Mouse (Mus musculus): ENCODE data around the gene Pilrb1. TPM values are rescaled to one million over a fixed set of nuclear protein-coding genes. Genes with fewer than 3 reads are reported as not detected.
"Not testable (repeated sequence)": the region's sequence is repeated elsewhere in the genome, so short reads cannot be mapped to it uniquely, and the experiment has no call there.

Gene Pilrb1
- polyA plus RNA-seq, 1 experiment from 2014 or later: not detected

GRCm38 (mm10) chr5:137835966-137836520 is 21.9 kb downstream of the Pilrb1 start, which contains the start of gene Pilra:
Pilra (minus strand) TSS chr5:137836281.
- not testable (repeated sequence) for H3K27ac ChIP-seq (ENCODE audit: low read depth, low read length); H3K36me3 ChIP-seq (ENCODE audit: control insufficient read depth, insufficient read depth, low read length); H3K4me3 ChIP-seq (ENCODE audit: low read length); H3K4me2 ChIP-seq (ENCODE audit: low read length); H3K9ac ChIP-seq (ENCODE audit: low read depth, low read length); ATAC-seq; H3K4me1 ChIP-seq (ENCODE audit: control insufficient read depth, insufficient read depth, low read depth, low read length); H3K9me3 ChIP-seq (ENCODE audit: control insufficient read depth, low read length); H3K27me3 ChIP-seq (replicated peaks; ENCODE audit: control insufficient read depth, insufficient read depth, low read length)
- WGBS: 78% methylated on average over 1 of the region's 2 CpGs

- ATAC-seq: no peak
- Histone ChIP-seq H3K4me2 (ENCODE audit: low read length) (no peak overlapping the region), H3K4me1 (ENCODE audit: control insufficient read depth, insufficient read depth, low read depth, low read length) (no peaks in the 10 kb centered on the region)
These were observed 24.4 kb downstream of the Pilrb1 start for GRCm38 (mm10) chr5:137833500-137833899.

DNA sequence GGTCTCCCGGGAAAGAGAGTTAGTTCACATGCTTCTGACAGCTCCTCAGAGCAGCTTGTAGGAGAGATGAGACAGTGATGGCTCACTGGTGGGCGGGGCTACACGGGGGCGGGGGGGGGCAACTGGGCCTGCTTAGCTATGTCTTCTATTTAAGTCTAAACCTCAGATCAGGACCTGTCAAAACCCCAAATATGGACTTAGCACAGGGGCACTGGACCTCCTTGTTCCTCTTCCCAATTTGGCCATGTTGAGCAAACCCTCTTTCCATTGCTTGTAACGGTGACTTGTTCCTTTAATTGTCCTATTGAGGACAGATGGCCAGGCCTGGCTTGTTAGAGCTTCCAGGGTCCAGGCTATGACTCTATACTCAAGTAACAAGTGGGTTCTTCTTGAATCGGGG is 26.4 kb downstream of the Pilrb1 start:
- 83% methylated on average over 6 of the region's 6 CpGs for WGBS
- Histone ChIP-seq H3K36me3 (ENCODE audit: control insufficient read depth, insufficient read depth, low read length) (no peaks in the 10 kb centered on the region), H3K27me3 (replicated peaks; ENCODE audit: control insufficient read depth, insufficient read depth, low read length) (no peaks in the 10 kb centered on the region), H3K9ac (ENCODE audit: low read depth, low read length) (no peak overlapping the region), H3K4me3 (ENCODE audit: low read length) (no peak overlapping the region), H3K4me2 (ENCODE audit: low read length) (no peak overlapping the region), H3K9me3 (ENCODE audit: control insufficient read depth, low read length) (no peaks in the 10 kb centered on the region), H3K27ac (ENCODE audit: low read depth, low read length) (no peak overlapping the region), H3K4me1 (ENCODE audit: control insufficient read depth, insufficient read depth, low read depth, low read length) (no peaks in the 10 kb centered on the region)
- ATAC-seq: no peak

More at GRCm38 (mm10) chr5:137833500-137833899, 24.4 kb downstream of the Pilrb1 start:
- no peak overlapping the region for H3K4me3 ChIP-seq (ENCODE audit: low read length)
- no peak overlapping the region for H3K27ac ChIP-seq (ENCODE audit: low read depth, low read length)
- no peaks in the 10 kb centered on the region for H3K36me3 ChIP-seq (ENCODE audit: control insufficient read depth, insufficient read depth, low read length)
- no peaks in the 10 kb centered on the region for H3K9me3 ChIP-seq (ENCODE audit: control insufficient read depth, low read length)
- H3K9ac ChIP-seq (ENCODE audit: low read depth, low read length): no peak overlapping the region
- 70% methylated on average over 4 of the region's 4 CpGs for WGBS
- no peaks in the 10 kb centered on the region for H3K27me3 ChIP-seq (replicated peaks; ENCODE audit: control insufficient read depth, insufficient read depth, low read length)

- Histone ChIP-seq H3K36me3 (ENCODE audit: control insufficient read depth, insufficient read depth, low read length) (no peaks in the 10 kb centered on the region), H3K9me3 (ENCODE audit: control insufficient read depth, low read length) (no peaks in the 10 kb centered on the region), H3K9ac (ENCODE audit: low read depth, low read length) (no peak overlapping the region), H3K27me3 (replicated peaks; ENCODE audit: control insufficient read depth, insufficient read depth, low read length) (no peaks in the 10 kb centered on the region), H3K4me3 (ENCODE audit: low read length) (no peak overlapping the region), H3K4me2 (ENCODE audit: low read length) (no peak overlapping the region), H3K27ac (ENCODE audit: low read depth, low read length) (no peak overlapping the region), H3K4me1 (ENCODE audit: control insufficient read depth, insufficient read depth, low read depth, low read length) (no peaks in the 10 kb centered on the region)
- 90% methylated on average over 4 of the region's 4 CpGs for WGBS
- ATAC-seq: no peak
These were observed 26.8 kb downstream of the Pilrb1 start for GRCm38 (mm10) chr5:137831106-137831505.

DNA sequence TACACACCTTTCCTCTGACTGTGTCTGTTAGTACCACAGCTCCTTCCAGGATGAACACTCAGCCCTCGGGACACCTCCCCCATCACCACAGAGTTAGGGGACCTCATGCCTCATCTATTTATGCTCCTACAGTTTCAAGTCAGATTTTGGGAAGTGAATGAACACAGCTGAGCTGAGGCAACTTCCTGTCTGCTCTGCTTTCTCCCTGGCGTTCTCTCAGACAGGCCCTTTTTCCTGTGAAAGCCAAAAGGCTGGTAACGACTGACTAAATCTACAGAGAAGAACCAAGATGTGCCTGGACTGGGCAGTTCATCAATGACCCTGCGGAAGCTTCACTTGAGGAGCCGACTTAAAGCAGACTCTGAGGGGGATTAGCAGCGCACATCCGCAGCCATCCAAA is 27.7 kb downstream of the Pilrb1 start:
- Histone ChIP-seq H3K36me3 (ENCODE audit: control insufficient read depth, insufficient read depth, low read length) (no peaks in the 10 kb centered on the region), H3K4me1 (ENCODE audit: control insufficient read depth, insufficient read depth, low read depth, low read length) (no peaks in the 10 kb centered on the region), H3K9ac (ENCODE audit: low read depth, low read length) (no peak overlapping the region), H3K4me3 (ENCODE audit: low read length) (no peak overlapping the region), H3K27me3 (replicated peaks; ENCODE audit: control insufficient read depth, insufficient read depth, low read length) (no peaks in the 10 kb centered on the region), H3K27ac (ENCODE audit: low read depth, low read length) (no peak overlapping the region), H3K4me2 (ENCODE audit: low read length) (no peak overlapping the region), H3K9me3 (ENCODE audit: control insufficient read depth, low read length) (no peaks in the 10 kb centered on the region)
- WGBS: 86% methylated on average over 7 of the region's 7 CpGs
- no peak for ATAC-seq

DNA sequence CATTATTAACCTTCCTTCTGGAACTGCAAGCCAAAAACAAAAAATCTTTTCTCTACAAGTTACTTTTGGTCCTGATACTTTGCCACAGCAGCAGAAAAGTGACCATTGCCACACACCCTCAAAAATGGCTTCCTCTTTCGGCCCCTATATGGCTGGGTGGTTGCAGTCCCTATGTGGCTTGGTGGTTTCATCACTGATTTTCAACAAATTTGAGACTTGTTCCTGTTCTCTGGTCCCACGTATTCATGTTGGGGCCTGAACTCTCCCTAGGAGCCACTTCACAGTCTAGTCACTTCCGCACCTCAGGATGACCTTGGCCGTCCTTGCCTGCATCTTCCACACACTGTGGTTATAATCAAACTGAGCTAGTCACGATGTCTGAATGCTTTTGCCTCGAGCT is 29.2 kb downstream of the Pilrb1 start:
- H3K9me3 ChIP-seq (ENCODE audit: control insufficient read depth, low read length): no peaks in the 10 kb centered on the region
- ATAC-seq: no peak
- no peak overlapping the region for H3K9ac ChIP-seq (ENCODE audit: low read depth, low read length)
- H3K4me1 ChIP-seq (ENCODE audit: control insufficient read depth, insufficient read depth, low read depth, low read length): no peaks in the 10 kb centered on the region
- no peak overlapping the region for H3K4me2 ChIP-seq (ENCODE audit: low read length)
- H3K36me3 ChIP-seq (ENCODE audit: control insufficient read depth, insufficient read depth, low read length): no peaks in the 10 kb centered on the region
- H3K4me3 ChIP-seq (ENCODE audit: low read length): no peak overlapping the region
- no peaks in the 10 kb centered on the region for H3K27me3 ChIP-seq (replicated peaks; ENCODE audit: control insufficient read depth, insufficient read depth, low read length)
- WGBS: 87% methylated on average over 6 of the region's 6 CpGs
- H3K27ac ChIP-seq (ENCODE audit: low read depth, low read length): no peak overlapping the region

DNA sequence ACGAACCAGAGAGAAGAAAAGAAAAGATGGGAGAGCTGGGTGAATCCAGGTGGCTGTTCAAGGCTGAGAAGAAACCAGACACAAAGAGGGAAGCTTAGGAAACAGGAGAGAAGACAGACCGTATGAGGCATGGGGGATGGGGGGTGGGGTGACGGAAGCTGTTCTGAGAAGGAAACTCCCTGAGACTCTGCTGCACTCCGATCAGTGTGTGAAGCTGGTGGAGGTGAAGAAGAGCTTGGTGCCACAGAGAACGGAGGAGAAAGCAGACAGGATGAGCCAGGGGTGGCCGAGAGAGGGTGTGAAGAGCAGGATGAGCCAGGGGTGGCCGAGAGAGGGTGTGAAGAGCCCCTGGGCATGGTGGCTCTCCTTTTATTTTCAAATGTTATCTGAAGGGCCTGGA is 31.5 kb downstream of the Pilrb1 start:
- H3K9ac ChIP-seq (ENCODE audit: low read depth, low read length): no peak overlapping the region
- 78% methylated on average over 7 of the region's 7 CpGs for WGBS
- no peak overlapping the region for H3K4me3 ChIP-seq (ENCODE audit: low read length)
- H3K27ac ChIP-seq (ENCODE audit: low read depth, low read length): no peak overlapping the region
- H3K4me2 ChIP-seq (ENCODE audit: low read length): no peak overlapping the region
- H3K36me3 ChIP-seq (ENCODE audit: control insufficient read depth, insufficient read depth, low read length): no peaks in the 10 kb centered on the region
- no peaks in the 10 kb centered on the region for H3K27me3 ChIP-seq (replicated peaks; ENCODE audit: control insufficient read depth, insufficient read depth, low read length)
- no peaks in the 10 kb centered on the region for H3K9me3 ChIP-seq (ENCODE audit: control insufficient read depth, low read length)
- ATAC-seq: no peak
- no peaks in the 10 kb centered on the region for H3K4me1 ChIP-seq (ENCODE audit: control insufficient read depth, insufficient read depth, low read depth, low read length)

- H3K4me2 ChIP-seq (ENCODE audit: low read length): no peak overlapping the region
- WGBS: 92% methylated on average over 2 of the region's 2 CpGs
- no peak for ATAC-seq
These were observed 31.9 kb downstream of the Pilrb1 start for GRCm38 (mm10) chr5:137825971-137826370.

DNA sequence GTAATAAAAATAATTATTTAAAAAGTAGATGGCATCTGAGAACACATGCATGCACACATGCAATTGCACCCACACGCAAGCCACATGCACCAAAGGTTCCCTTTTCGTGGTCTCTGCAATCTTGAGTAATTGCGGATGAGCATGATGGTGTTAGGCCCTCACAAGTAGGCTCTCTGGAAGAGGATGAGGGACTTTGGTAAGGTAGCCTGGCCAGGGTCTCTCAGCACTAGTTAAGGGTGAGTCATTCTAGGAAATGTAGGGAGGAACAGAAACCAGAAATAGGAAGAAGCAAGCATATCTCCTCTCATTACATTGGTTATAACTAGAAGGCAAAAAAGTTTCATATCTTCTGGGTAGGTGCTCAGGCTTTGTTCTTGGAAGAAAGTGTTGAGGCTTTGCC is 32.9 kb downstream of the Pilrb1 start:
- Histone ChIP-seq H3K4me2 (ENCODE audit: low read length) (no peak overlapping the region), H3K4me1 (ENCODE audit: control insufficient read depth, insufficient read depth, low read depth, low read length) (no peaks in the 10 kb centered on the region), H3K36me3 (ENCODE audit: control insufficient read depth, insufficient read depth, low read length) (no peaks in the 10 kb centered on the region), H3K4me3 (ENCODE audit: low read length) (no peak overlapping the region), H3K9ac (ENCODE audit: low read depth, low read length) (no peak overlapping the region), H3K9me3 (ENCODE audit: control insufficient read depth, low read length) (no peaks in the 10 kb centered on the region), H3K27ac (ENCODE audit: low read depth, low read length) (no peak overlapping the region), H3K27me3 (replicated peaks; ENCODE audit: control insufficient read depth, insufficient read depth, low read length) (no peaks in the 10 kb centered on the region)
- 87% methylated on average over 3 of the region's 3 CpGs for WGBS
- ATAC-seq: no peak

More at GRCm38 (mm10) chr5:137825971-137826370, 31.9 kb downstream of the Pilrb1 start:
- Histone ChIP-seq H3K36me3 (ENCODE audit: control insufficient read depth, insufficient read depth, low read length) (no peaks in the 10 kb centered on the region), H3K9ac (ENCODE audit: low read depth, low read length) (no peak overlapping the region), H3K27ac (ENCODE audit: low read depth, low read length) (no peak overlapping the region), H3K9me3 (ENCODE audit: control insufficient read depth, low read length) (no peaks in the 10 kb centered on the region), H3K27me3 (replicated peaks; ENCODE audit: control insufficient read depth, insufficient read depth, low read length) (no peaks in the 10 kb centered on the region), H3K4me3 (ENCODE audit: low read length) (no peak overlapping the region), H3K4me1 (ENCODE audit: control insufficient read depth, insufficient read depth, low read depth, low read length) (no peaks in the 10 kb centered on the region)
